Mouse (Mus musculus): ENCODE results near the gene Rfxank.

Rfxank gene

GRCm38 (mm10) chr8:70110451-70110850, 28.5 kb downstream of the Rfxank start:
- DNase-seq (ENCODE audit: extremely low spot score, low spot score), result no peak

DNA sequence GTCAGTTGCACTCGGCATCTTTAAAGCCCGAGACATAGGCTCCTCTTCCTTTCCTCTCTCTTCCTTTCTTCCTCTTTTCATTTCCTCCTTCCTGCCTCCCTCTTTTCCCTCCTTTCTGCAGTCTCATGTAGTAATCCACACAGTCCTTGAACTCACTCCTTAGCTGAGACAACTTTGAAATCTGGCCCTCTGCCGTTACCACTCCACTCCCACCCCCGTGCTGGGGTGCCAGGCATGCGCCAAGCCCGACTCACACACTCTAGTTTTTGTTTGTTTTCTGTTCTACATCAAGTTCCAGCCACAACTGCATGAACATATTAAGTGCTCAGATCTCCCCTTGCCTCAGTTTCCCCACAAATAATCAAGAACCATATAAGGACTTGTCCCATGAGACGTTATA, 34.0 kb downstream of the Rfxank start:
- DNase-seq (ENCODE audit: extremely low spot score, low spot score), result no peak

GRCm38 (mm10) chr8:70104506-70104905, 34.4 kb downstream of the Rfxank start:
- DNase-seq (ENCODE audit: extremely low spot score, low spot score), result no peak

DNA sequence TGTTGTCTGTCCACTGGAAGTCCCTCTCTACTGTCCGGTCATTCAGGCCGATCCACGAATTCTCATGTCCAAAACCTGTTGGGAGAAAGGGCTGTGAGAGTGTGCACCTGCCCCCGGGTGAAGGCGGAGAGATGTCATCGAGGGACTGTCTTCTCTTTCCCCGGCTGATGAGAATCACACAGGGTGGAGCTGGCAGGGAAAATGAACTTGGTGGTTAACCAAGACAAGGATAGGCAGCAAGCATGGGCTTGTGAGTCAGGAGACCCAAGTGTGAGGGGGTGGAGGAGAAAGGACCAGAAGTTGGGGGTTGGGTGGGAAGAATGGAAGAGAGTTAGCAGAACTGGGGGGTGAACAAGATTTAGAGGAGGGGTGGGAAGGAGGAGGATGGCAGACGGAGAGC, 38.7 kb downstream of the Rfxank start:
- DNase-seq (ENCODE audit: extremely low spot score, low spot score), result no peak

DNA sequence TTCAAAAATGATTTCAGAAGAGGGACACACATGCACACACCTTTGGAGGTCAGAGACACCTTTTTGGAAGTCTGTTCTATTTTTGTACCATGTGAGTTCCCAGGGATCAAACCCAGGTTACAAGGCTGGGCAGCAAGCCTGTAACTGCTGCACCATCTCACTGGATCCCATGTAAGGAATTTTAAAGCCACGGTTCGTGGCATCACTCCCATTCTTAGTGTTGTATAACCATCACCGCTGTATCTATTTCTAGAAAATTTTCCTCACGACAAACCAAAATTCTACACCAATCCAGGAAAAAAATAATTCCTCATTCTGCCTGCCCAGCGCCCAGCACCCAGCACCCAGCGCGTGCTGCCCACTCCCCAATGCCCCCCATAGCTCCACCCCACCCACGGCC, 39.7 kb downstream of the Rfxank start:
- DNase-seq (ENCODE audit: extremely low spot score, low spot score), result no peak

DNA sequence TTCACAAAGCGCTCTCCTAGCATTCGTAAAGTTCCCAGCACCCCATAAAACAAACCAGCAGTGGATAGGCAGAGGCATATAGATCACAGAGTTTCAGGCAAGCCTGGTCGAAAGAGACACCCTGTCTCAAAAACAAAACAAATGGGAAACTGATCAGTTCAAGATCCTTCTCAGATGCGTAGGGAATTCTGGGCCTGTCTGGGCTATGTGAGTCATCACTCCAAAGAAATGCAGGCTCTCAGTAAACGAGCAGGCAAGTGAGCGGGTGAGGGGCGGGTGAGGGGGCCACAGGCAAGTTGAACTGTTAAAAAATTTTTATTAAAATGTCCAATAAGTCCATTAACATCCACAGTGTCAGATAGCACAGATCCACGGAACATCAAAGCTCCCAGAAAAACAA, 46.2 kb downstream of the Rfxank start:
- DNase-seq (ENCODE audit: extremely low spot score, low spot score), result no peak

DNA sequence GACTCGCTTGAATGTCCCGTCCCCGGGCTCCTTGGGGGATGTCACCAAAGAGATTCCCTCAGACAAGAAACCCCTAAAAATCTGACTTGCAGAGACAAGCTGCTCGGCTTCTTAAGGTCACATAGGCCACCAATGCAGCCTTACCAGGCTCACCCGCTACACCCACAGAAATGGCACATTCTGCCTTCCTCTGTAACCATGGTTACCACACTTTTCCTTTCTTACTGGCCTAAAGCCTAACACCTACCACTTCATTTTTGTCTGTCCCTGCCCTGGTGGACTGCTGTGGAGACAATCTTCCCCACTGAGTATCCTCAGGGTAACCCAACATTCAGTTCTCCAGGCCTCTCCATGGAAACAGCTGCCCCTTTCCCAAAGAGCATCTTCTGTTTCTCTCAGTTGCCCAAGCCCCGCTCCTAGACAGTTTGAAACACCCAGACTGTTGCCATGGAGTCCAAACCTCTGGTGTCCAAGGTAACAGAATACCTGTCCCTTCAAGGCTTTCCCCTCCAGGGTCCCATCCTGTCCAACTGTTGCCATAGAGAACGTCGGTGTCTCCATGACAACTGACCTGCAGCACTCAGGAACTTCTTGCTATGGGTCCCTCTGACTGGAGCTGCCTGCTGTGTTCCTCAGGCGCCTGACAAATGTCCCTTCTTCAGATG, 49.5 kb downstream of the Rfxank start:
- peak; percentile 29 for DNase-seq (ENCODE audit: extremely low spot score, low spot score)

DNA sequence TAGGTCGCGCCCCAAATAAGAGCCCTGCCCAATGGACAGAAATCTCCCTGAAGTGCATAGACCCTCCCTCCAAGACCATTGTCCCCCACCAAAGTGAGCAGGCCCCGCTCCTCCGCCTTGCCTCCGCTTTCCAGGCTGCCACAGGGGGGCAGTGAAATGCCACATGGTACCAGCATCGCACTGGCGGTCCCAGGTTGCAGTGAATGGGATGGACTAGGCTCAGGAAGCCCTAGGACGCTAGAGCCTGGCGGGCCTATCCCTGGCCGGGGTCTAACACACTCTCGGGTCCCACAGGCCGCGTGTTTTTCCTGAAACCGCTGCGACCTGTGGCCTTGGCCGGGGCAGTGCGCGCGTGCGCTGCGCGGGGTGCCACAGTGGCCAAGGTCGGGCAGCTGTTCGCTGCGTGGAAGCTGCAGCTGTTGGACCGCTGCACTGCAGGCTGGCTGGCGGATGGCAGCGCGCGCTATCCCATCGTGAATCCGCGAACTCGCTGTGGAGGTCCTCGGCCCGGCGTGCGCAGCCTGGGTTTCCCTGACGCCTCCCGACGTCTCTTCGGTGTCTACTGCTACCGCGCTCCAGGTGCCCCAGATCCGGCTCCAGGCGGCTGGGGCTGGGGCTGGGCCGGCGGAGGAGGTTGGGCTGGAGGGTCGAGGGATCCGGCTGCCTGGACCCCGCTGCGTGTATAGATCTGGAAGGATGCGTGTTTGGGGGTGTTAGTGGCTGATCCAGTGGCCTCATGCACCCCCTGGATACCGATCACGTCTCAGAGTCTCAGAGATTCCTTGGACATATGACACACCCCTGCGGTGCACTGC, 50.9 kb downstream of the Rfxank start:
- DNase-seq (ENCODE audit: extremely low spot score, low spot score), result peak; percentile 73

- DNase-seq (ENCODE audit: extremely low spot score, low spot score), result peak; percentile 21
Measured at GRCm38 (mm10) chr8:70087237-70087636, 51.7 kb downstream of the Rfxank start.

GRCm38 (mm10) chr8:70086151-70086550, 52.8 kb downstream of the Rfxank start:
- no peak for DNase-seq (ENCODE audit: extremely low spot score, low spot score)

- DNase-seq (ENCODE audit: extremely low spot score, low spot score), result peak; percentile 57
Measured at GRCm38 (mm10) chr8:70084191-70085065, 54.5 kb downstream of the Rfxank start.

DNA sequence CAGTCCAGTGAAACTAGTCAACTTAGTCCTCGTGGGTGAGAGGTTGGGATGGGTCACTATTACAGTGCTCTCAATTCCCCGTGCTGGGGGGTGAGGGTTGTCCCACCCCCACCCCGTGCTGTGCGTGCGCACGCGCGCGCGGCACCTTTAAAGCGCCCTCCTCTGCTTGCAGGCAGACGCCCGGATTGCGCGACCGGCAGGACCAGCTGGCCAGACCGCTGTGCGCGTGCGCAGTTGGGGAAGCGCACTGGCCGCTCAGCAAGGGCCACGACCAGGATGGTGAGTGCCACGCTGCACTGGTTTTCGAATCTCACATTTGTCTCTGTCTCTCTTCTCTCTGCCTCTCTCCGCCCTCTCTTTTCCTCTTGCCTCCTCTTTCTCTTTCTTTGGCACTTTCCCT, 55.7 kb downstream of the Rfxank start, which contains the start of gene Hapln4:
TSS of gene Hapln4 (plus strand) at position 173 of the 400 bp plus-strand sequence.
- DNase-seq (ENCODE audit: extremely low spot score, low spot score), result peak; percentile 73

- DNase-seq (ENCODE audit: extremely low spot score, low spot score), result no peak
Measured at GRCm38 (mm10) chr8:70081976-70082375, 57.0 kb downstream of the Rfxank start.
